Mouse (Mus musculus) limb, embryonic 14.5 days (tissue): ENCODE results near the gene Gm20388. TPM values are rescaled to one million over a fixed set of nuclear protein-coding genes. Genes with fewer than 3 reads are reported as not detected.

Source experiments
- ATAC-seq: fragments of 200-750 bp; cut with Nextera tagmentation; 2 replicates; pipeline ENCODE4 v1.8.0; 2017; ENCODE audit warnings: low read depth, moderate number of reproducible peaks, moderate TSS enrichment; ENCODE audit not compliant: low FRiP score
- DNase-seq: peaks from one replicate; pipeline ENCODE4 v3.0.0-alpha.2; 2015; ENCODE audit warnings: low spot score
- H3K27ac ChIP-seq: fragments of 300-500 bp; sonication (generic); replicated peaks from 2 replicates; pipeline ENCODE4 v1.5.1; 2014; ENCODE audit warnings: low read depth, mild to moderate bottlenecking, low read length, moderate library complexity, mixed read lengths
- H3K27me3 ChIP-seq: fragments of 300-500 bp; sonication (generic); 2 replicates; pipeline ENCODE4 v1.6.1; 2014; ENCODE audit warnings: low read length, mixed read lengths; ENCODE audit not compliant: control insufficient read depth, insufficient read depth
- H3K36me3 ChIP-seq: fragments of 300-500 bp; sonication (generic); 2 replicates; pipeline ENCODE4 v1.6.1; 2014; ENCODE audit warnings: mild to moderate bottlenecking, low read length, moderate library complexity, mixed read lengths; ENCODE audit not compliant: control insufficient read depth, insufficient read depth
- H3K4me1 ChIP-seq: fragments of 300-500 bp; sonication (generic); 2 replicates; pipeline ENCODE4 v1.6.1; 2014; ENCODE audit warnings: antibody characterized with exemption, low read length, mixed read lengths; ENCODE audit not compliant: control insufficient read depth, insufficient read depth
- H3K4me2 ChIP-seq: fragments of 300-500 bp; sonication (generic); replicated peaks from 2 replicates; pipeline ENCODE4 v1.6.1; 2014; ENCODE audit warnings: low read depth, mild to moderate bottlenecking, low read length, moderate library complexity; ENCODE audit not compliant: severe bottlenecking
- H3K4me3 ChIP-seq: fragments of 300-500 bp; sonication (generic); replicated peaks from 2 replicates; pipeline ENCODE4 v1.5.1; 2014; ENCODE audit warnings: low read length
- H3K9ac ChIP-seq: fragments of 300-500 bp; sonication (generic); 2 replicates; pipeline ENCODE4 v1.6.1; 2014; ENCODE audit warnings: mild to moderate bottlenecking, low read depth, low read length, moderate library complexity; ENCODE audit not compliant: severe bottlenecking
- H3K9me3 ChIP-seq: fragments of 300-500 bp; sonication (generic); 2 replicates; pipeline ENCODE4 v1.6.1; 2016; ENCODE audit warnings: low read length; ENCODE audit not compliant: control insufficient read depth
- POLR2A ChIP-seq: fragments of 200-500 bp; IDR thresholded peaks from 2 replicates; pipeline ENCODE4 v1.8.0; 2012; ENCODE audit warnings: inconsistent platforms, mild to moderate bottlenecking, moderate library complexity, borderline replicate concordance; ENCODE audit not compliant: insufficient read depth, insufficient read length; ENCODE audit errors: extremely low read depth
- WGBS: fragments of 180-500 bp; shearing (Covaris S2); extraction: QIAGEN DNeasy Blood & Tissue Kit; methylation state at CpG from one replicate; pipeline ENCODE4 v1.1.7; 2014; 5-methylcytosine and 5-hydroxymethylcytosine counted together
- polyA plus RNA-seq, 2 experiments: library from polyadenylated mRNA; depleted of rRNA in 1 of 2; stranded (reverse) in 1 of 2; unstranded in 1 of 2; fragments of >200 nt; fragmentation: Nextera tagmentation in 1 of 2; extraction: Ambion mirVana in 1 of 2; gene quantifications; 2 replicates each; pipeline versions ENCODE4 v1.2.1 to v1.2.3; 2012 to 2014

Gene Gm20388
- polyA plus RNA-seq, 2 experiments, result 1.9 to 49.9 TPM

- Histone ChIP-seq H3K36me3 (no peaks in the 10 kb centered on the region), H3K4me2 (no peak overlapping the region), H3K27me3 (no peaks in the 10 kb centered on the region), H3K9ac (no peak overlapping the region), H3K4me3 (no peak overlapping the region), H3K9me3 (no peaks in the 10 kb centered on the region), H3K4me1 (0 out of 2 replicates have a peak, but pooled peaks cover 2% of the 10 kb centered on the region), H3K27ac (no peak overlapping the region)
- WGBS, result 79% methylated on average over 2 of the region's 2 CpGs
- TF ChIP-seq POLR2A, result no peak
- DNase-seq (no peak), ATAC-seq (no peak)
These were observed 3021.9 kb downstream of the Gm20388 start for GRCm38 (mm10) chr8:122932561-122932959.

DNA sequence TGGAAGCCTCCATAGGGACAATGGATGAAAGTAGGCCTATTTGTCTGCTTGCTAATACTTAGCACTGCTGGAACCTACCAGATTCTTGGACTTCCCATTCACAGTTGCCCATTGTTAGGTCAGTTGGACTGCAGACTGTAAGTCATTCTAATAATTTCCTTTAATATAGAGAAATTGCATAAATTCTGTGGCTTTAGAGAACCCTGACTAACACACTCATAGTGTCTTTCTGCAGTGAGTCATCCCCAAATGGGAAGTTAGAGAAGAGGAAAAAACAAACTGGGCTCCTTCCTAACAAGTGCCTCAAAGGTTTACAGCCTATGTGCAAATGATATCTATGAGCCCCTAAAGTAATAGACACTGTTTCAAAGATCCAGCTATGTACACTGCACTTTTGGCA lies 3023.3 kb downstream of the Gm20388 start:
- ATAC-seq (no peak), DNase-seq (no peak)
- Histone ChIP-seq H3K9me3 (no peaks in the 10 kb centered on the region), H3K36me3 (no peaks in the 10 kb centered on the region), H3K4me3 (no peak overlapping the region), H3K4me2 (no peak overlapping the region), H3K27ac (no peak overlapping the region), H3K9ac (no peak overlapping the region), H3K27me3 (no peaks in the 10 kb centered on the region), H3K4me1 (0 out of 2 replicates have a peak, but pooled peaks cover 2% of the 10 kb centered on the region)
- TF ChIP-seq POLR2A, result no peak

GRCm38 (mm10) chr8:122935118-122935517 lies 3024.5 kb downstream of the Gm20388 start:
- WGBS, result 84% methylated on average over 1 of the region's 1 CpGs
- H3K9ac ChIP-seq, result no peak overlapping the region
- DNase-seq (no peak), ATAC-seq (no peak)
- no peak overlapping the region for H3K27ac ChIP-seq
- H3K4me2 ChIP-seq, result no peak overlapping the region
- 0 out of 2 replicates have a peak, but pooled peaks cover 2% of the 10 kb centered on the region for H3K4me1 ChIP-seq
- no peaks in the 10 kb centered on the region for H3K9me3 ChIP-seq
- no peak for TF ChIP-seq POLR2A
- H3K4me3 ChIP-seq, result no peak overlapping the region
- no peaks in the 10 kb centered on the region for H3K27me3 ChIP-seq
- no peaks in the 10 kb centered on the region for H3K36me3 ChIP-seq

GRCm38 (mm10) chr8:122935912-122936311 lies 3025.3 kb downstream of the Gm20388 start:
- TF ChIP-seq POLR2A, result no peak
- H3K36me3 ChIP-seq, result no peaks in the 10 kb centered on the region
- H3K27me3 ChIP-seq, result no peaks in the 10 kb centered on the region
- H3K9me3 ChIP-seq, result no peaks in the 10 kb centered on the region
- H3K4me1 ChIP-seq, result 0 out of 2 replicates have a peak, but pooled peaks cover 2% of the 10 kb centered on the region
- no peak for ATAC-seq
- no peak overlapping the region for H3K4me2 ChIP-seq
- H3K4me3 ChIP-seq, result no peak overlapping the region
- no peak overlapping the region for H3K27ac ChIP-seq
- no peak for DNase-seq
- no peak overlapping the region for H3K9ac ChIP-seq
- WGBS, result 85% methylated on average over 3 of the region's 3 CpGs

- no peak for ATAC-seq
- WGBS, result 80% methylated on average over 2 of the region's 2 CpGs
These were observed 3027.0 kb downstream of the Gm20388 start for GRCm38 (mm10) chr8:122937545-122938053.

GRCm38 (mm10) chr8:122938170-122938569 lies 3027.5 kb downstream of the Gm20388 start:
- DNase-seq (no peak), ATAC-seq (no peak)
- Histone ChIP-seq H3K4me3 (no peak overlapping the region), H3K4me2 (no peak overlapping the region), H3K9ac (no peak overlapping the region), H3K27ac (no peak overlapping the region), H3K27me3 (no peaks in the 10 kb centered on the region), H3K36me3 (no peaks in the 10 kb centered on the region), H3K4me1 (no peaks in the 10 kb centered on the region), H3K9me3 (no peaks in the 10 kb centered on the region)
- WGBS, result 41% methylated on average over 3 of the region's 3 CpGs
- no peak for TF ChIP-seq POLR2A

More at GRCm38 (mm10) chr8:122937545-122938053, 3027.0 kb downstream of the Gm20388 start:
- H3K9me3 ChIP-seq, result no peaks in the 10 kb centered on the region
- H3K4me2 ChIP-seq, result no peak overlapping the region
- H3K27me3 ChIP-seq, result no peaks in the 10 kb centered on the region
- H3K27ac ChIP-seq, result no peak overlapping the region
- H3K36me3 ChIP-seq, result no peaks in the 10 kb centered on the region
- no peak overlapping the region for H3K4me3 ChIP-seq
- no peak for DNase-seq
- no peaks in the 10 kb centered on the region for H3K4me1 ChIP-seq
- H3K9ac ChIP-seq, result no peak overlapping the region
- TF ChIP-seq POLR2A, result no peak
